Mouse (Mus musculus) intestine, embryonic 15.5 days (tissue): ENCODE results near the gene Hrk. TPM values are rescaled to one million over a fixed set of nuclear protein-coding genes. Genes with fewer than 3 reads are reported as not detected.

Experiments
- polyA plus RNA-seq: library from polyadenylated mRNA; unstranded; fragments of >200 nt; fragmentation: Nextera tagmentation; extraction: Ambion mirVana; gene quantifications from 2 replicates; pipeline ENCODE4 v1.2.1, GENCODE M21; 2015

Gene Hrk
- polyA plus RNA-seq, 1 experiment from 2014 or later: 0.25 TPM

Other genes with a start within 250 kb of the Hrk start
- gene Fbxo21, start 187.9 kb upstream of the Hrk start, polyA plus RNA-seq: 56.1 and 56.7 TPM in 2 replicates
- 3.3 and 4.7 TPM in 2 replicates for gene Tesc, start 136.9 kb upstream of the Hrk start, polyA plus RNA-seq
- gene Fbxw8, start 9.2 kb upstream of the Hrk start, polyA plus RNA-seq: 20.7 and 22.6 TPM in 2 replicates
- gene Rnft2, start 80.5 kb downstream of the Hrk start, polyA plus RNA-seq: 2.2 and 3.2 TPM in 2 replicates
- 7.1 and 7.2 TPM in 2 replicates for gene 2410131K14Rik, start 80.6 kb downstream of the Hrk start, polyA plus RNA-seq